Mouse (Mus musculus): ENCODE measurements at regions not wholly inside any gene's neighbourhood (a gene's known extent, or its start where the extent isn't known, plus 50 kb on each side); places are given as distances from the start of the nearest gene placed in this dataset.

DNA sequence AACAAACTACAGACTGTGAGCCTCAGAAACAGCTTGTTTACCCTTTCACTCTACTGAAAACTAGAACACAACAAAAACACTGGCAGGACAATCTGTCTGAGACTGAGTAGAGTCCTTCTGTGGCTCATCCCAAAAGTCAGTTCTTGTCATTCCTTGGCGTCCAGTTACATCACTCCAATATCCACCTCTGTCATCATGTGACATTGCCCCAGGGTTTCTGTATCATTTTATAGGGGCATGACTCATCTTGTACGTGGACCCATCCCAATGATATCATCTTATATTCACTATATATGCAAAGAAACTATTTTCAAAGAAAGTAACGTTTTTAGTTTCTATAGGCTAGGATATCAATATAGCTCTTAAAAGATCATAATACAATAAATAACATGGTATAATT is 152.3 kb downstream of the Dkk2 start:
- no peak for DNase-seq

DNA sequence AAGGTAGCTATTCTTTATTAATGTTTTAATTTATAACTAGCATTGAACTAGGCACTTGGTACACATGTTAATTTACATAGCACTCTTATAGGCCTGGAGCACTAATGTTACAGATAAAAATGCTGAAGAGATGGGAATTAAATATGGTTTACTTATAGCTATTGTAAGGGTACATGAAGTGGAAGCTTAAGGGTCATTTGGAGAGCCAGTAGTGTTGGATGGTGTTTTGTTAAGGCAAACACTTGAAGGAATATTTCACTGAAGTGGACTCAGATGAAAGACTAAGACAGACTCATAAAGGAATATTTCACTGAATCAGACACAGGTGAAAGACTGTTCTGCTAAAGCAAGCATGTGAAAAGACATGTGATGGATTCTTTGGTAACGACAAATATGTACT is 172.7 kb downstream of the Dkk2 start:
- no peak for DNase-seq

DNA sequence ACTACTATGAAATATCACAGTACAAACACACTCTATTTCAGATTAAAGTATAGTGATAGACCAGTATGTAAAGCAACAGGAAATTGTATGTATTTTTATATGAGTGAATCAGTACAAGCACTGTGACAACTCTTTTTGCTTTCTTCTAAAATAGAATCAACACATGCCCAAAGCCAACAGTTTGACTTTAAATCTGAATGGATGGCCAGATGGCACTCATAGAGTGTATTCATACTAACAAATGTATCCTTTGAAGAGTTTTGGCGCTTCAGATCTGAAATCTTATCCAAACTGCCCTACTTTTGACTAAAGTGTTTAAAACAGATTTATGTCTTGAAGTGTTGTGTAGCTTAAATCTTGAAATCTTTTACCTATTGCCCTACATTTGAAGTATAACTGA is 184.5 kb downstream of the Dkk2 start:
- no peak for DNase-seq

DNA sequence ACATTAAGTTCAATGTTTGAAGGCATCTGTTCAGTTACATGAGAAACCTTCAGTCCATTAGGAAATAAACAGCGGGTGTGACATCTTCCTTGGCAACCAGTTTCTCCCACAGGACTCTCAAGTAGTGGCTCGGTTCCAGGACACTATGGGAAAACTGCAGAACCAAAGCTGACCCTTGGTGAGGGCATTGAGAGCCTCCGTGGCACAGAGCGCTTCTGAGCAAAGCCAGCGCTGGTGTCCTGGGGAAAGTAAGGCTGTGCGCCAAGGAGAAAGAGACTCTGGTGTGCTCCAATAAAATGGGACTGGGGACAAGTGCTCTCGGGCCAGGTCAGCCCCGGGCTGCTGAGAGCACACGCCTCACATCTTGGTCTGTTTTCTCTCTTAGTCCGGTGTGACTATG is 189.7 kb downstream of the Dkk2 start:
- DNase-seq, result no peak

DNA sequence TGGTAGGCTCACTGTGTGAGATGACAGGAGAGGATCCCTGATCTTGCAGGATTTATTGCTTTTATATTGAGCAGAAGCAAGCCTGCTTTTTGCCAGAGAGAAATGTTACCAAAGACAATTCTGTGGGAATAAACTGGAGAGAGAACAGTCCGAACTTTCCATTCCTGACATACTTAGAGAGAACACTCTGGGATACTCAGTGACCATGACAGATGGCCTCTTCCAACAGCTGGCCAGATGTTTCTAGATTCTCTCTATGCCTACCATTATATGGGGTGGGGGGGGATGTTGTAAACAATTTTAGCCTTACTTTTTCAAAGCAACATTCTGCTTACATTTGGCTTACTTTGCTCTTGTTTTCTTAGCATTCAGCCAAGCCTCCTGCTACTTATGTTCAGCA is 192.7 kb downstream of the Dkk2 start:
- no peak for DNase-seq

- no peak for DNase-seq
These were observed 202.6 kb downstream of the Dkk2 start for GRCm38 (mm10) chr3:132287714-132288113.

- DNase-seq, result no peak
These were observed 241.9 kb downstream of the Dkk2 start for GRCm38 (mm10) chr3:132326961-132327360.

DNA sequence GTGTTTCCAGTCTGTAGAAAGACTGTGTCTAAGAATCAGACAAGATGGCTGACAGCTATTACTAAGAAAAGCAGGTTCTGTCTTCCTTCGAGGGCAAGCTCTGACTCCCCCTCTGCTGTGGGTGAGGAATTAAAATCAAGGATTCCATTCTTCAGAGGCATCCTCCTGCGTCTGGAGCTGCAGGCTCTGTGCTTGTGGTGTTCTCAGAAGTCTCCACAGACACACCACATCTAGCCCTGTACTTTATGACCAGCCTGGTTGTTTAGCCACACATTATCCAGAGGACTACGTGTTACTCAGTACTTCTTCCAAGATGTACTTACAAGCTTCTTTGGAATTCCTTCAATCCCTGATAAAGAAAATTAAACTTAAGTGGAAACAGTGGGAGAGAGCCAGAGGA is 258.5 kb downstream of the Dkk2 start:
- DNase-seq, result no peak

- no peak for DNase-seq
These were observed 260.8 kb downstream of the Dkk2 start for GRCm38 (mm10) chr3:132345856-132346255.

DNA sequence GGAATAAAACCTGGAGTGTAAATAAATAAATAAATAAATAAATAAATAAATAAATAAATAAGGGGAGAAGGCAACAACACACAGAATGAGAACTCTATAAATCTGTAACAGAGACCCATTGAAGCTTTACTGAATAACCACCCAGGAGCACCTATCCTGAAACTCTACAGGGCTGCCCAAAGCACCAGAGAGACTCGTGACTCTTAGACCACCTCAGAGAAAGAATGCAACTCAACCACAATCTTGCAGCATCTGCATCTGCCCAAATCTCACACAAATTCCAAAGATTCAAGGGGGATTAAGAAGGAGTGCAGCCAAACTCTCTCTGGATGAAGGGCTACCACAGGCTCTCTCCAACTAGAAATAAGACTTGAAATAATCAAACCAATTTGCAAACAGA is 264.5 kb downstream of the Dkk2 start:
- DNase-seq, result no peak

- no peak for DNase-seq
These were observed 268.1 kb downstream of the Dkk2 start for GRCm38 (mm10) chr3:132353204-132353603.

DNA sequence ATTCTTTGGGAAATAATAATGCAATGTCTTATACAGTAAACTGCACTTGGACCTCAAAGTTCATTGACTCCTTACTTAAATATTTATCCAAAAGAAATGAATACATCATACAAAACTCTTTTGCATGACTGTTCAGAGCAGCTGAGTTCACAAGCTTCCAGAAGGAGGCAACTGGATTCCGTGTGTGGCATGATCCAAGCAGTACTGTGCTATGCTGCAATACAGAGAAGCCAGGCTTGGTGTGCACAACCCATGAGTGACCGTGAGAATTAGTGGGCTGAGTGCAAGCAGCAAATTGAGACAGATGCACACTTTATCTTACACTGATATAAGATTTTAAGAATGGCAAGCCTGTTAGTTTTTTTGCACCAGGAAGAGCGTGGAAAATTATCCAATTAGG is 270.0 kb upstream of the Gimd1 start:
- no peak for DNase-seq

DNA sequence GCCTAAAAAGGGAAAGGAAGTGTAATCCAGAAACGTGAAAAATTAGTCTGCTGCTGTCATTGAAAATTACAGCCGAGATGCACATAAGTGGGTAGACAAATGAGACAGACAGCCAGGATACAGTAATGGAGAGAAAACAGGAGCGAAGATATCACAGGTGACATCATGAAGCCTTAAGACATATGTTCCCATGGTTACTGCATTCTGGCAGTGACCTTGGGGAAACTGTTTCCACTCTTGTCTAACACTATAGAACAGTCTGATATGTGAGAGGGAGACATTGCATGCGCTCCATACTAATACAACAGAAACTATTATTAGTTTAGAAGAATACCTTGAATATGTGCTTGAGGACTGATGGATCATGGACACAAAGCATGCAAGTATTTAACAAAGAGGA is 254.0 kb upstream of the Gimd1 start:
- DNase-seq, result no peak

GRCm38 (mm10) chr3:132417742-132418141 is 211.9 kb upstream of the Gimd1 start:
- no peak for DNase-seq

GRCm38 (mm10) chr3:132425819-132426671 is 203.6 kb upstream of the Gimd1 start:
- no peak for DNase-seq

- DNase-seq, result no peak
These were observed 202.4 kb upstream of the Gimd1 start for GRCm38 (mm10) chr3:132427244-132427643.

- no peak for DNase-seq
These were observed 201.5 kb upstream of the Gimd1 start for GRCm38 (mm10) chr3:132428148-132428547.

GRCm38 (mm10) chr3:132431805-132432204 is 197.8 kb upstream of the Gimd1 start:
- DNase-seq, result no peak

DNA sequence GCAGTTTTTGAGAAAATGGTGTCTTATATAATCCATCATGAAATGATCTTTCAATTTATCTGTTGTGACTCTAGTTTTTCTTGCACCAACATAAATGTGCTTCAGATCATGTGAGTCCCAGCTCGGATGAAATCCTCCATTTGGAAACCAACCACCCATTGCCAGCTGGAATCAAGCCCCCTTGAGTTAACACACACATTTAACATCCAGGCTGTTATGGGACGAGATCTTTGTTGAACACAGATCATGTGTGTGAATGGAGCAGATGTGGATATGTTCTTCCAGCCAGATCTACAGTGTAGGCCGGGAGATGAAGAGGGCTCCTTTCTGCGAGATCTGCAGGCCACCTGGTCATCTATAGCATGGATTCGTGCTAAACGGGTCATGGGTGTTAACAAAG is 188.4 kb upstream of the Gimd1 start:
- no peak for DNase-seq

- no peak for DNase-seq
These were observed 175.7 kb upstream of the Gimd1 start for GRCm38 (mm10) chr3:132453927-132454326.

- no peak for DNase-seq
These were observed 167.2 kb upstream of the Gimd1 start for GRCm38 (mm10) chr3:132462348-132462959.

DNA sequence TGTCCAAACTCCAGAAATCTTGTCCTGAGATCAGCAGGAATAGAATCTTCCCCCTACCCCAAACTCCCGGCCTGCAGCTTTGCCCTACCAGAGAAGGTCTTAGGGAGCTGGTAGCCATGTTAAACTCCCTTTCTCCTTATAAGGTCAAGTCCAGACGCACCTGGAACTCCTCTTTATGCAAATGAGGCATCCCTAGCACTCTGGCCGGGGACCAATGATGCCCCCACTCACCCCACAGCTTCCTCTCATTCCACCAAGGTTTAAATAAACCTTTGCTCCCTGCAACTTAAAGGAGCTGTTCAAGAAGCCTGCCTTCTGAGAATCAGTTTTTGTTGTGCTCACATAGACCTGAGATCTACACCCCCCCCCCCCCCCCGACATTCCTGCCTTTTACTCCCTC is 158.6 kb upstream of the Gimd1 start:
- no peak for DNase-seq

DNA sequence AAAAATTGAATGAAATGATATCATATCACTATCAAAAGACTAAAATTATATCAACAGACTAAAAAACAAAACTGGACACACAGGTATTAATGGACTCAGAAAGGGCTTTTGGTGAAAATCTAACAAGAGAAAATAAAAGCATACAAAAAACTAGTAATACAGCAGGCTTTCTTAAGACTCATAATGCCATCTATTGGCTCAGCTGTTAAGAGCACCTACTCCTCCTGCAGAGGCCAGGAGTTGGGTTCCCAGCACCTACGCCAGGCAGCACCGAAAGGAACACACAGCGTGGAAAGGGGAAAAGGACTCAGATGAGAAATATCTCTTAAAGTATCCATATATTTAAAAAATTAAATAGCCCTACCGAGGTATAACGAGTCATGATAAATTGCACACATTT is 151.9 kb upstream of the Gimd1 start:
- DNase-seq, result no peak

DNA sequence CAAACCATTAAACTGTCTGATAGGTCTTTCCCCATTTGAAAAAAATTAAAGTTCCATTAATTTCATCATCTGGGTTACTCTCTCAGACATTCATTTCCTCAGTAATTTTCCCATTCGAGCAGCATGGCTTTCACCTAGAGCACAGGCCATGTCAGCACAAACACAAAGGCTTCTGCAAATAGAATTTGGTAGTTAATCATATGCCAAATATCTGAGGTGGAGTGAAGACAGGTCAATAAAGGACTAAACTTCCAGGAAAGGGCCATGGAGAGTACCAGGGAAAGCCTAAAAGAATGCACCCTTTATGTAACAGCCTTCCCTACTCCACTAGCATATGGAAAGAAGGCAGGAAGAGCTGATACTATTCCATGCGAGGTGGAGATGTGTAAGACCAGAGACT is 150.3 kb upstream of the Gimd1 start:
- no peak for DNase-seq

GRCm38 (mm10) chr3:132484814-132485213 is 144.8 kb upstream of the Gimd1 start:
- DNase-seq, result no peak
